Mouse (Mus musculus) MEL (cell line): ENCODE data around the gene Vash2.
A peak's percentile ranks its signal among the peaks of the same experiment; 100 is the strongest.

ENCODE experiments used
- CTCF ChIP-seq, 3 experiments: IDR thresholded peaks in 2 of 3; conservative IDR thresholded peaks in 1 of 3; 2 replicates each; pipeline ENCODE4 v1.5.1; 2011 to 2012; ENCODE audit warnings: low read length in 3 of 3, low read depth in 2 of 3, mild to moderate bottlenecking in 2 of 3, improper control_type of control experiment in 1 of 3, inconsistent platforms in 1 of 3, mixed read lengths in 1 of 3, moderate library complexity in 1 of 3; ENCODE audit not compliant: control insufficient read depth in 1 of 3, insufficient read depth in 1 of 3, poor library complexity in 1 of 3, severe bottlenecking in 1 of 3
- EP300 ChIP-seq, 2 experiments: IDR thresholded peaks; 2 replicates each; pipeline ENCODE4 v1.6.1; 2011; ENCODE audit warnings: improper control_type of control experiment in 2 of 2, low read length in 2 of 2, low read depth in 1 of 2, mild to moderate bottlenecking in 1 of 2
- ETS1 ChIP-seq: IDR thresholded peaks from 2 replicates; pipeline ENCODE4 v1.6.1; 2012; ENCODE audit warnings: low read depth, mild to moderate bottlenecking, inconsistent platforms, low read length, improper control_type of control experiment, moderate library complexity
- GABPA ChIP-seq: IDR thresholded peaks from 2 replicates; pipeline ENCODE4 v1.6.1; 2012; ENCODE audit warnings: low read depth, mild to moderate bottlenecking, inconsistent platforms, low read length, improper control_type of control experiment, moderate library complexity
- GATA1 ChIP-seq: IDR thresholded peaks from 2 replicates; pipeline ENCODE4 v1.6.1; 2011; ENCODE audit warnings: low read depth, low read length, improper control_type of control experiment
- HCFC1 ChIP-seq: IDR thresholded peaks from 2 replicates; pipeline ENCODE4 v1.6.1; 2012; ENCODE audit warnings: low read depth, mild to moderate bottlenecking, inconsistent platforms, low read length, improper control_type of control experiment, moderate library complexity
- MXI1 ChIP-seq: IDR thresholded peaks from 2 replicates; pipeline ENCODE4 v1.6.1; 2011; ENCODE audit warnings: mild to moderate bottlenecking, low read depth, low read length, improper control_type of control experiment
- NELFE ChIP-seq: IDR thresholded peaks from 2 replicates; pipeline ENCODE4 v1.6.1; 2011; ENCODE audit warnings: low read depth, low read length, improper control_type of control experiment
- POLR2A ChIP-seq, 2 experiments: IDR thresholded peaks; 2 replicates each; pipeline ENCODE4 v1.6.1; 2011 to 2012; ENCODE audit warnings: low read length in 2 of 2, mild to moderate bottlenecking in 2 of 2, control low read depth in 1 of 2, improper control_type of control experiment in 1 of 2, low read depth in 1 of 2, moderate library complexity in 1 of 2; ENCODE audit not compliant: control insufficient read depth in 1 of 2, insufficient read depth in 1 of 2, poor library complexity in 1 of 2
- POLR2AphosphoS2 ChIP-seq: IDR thresholded peaks from 2 replicates; pipeline ENCODE4 v1.6.1; 2011; ENCODE audit warnings: low read length, improper control_type of control experiment
- RCOR1 ChIP-seq: IDR thresholded peaks from 2 replicates; pipeline ENCODE4 v1.6.1; 2012; ENCODE audit warnings: low read depth, mild to moderate bottlenecking, inconsistent platforms, low read length, improper control_type of control experiment
- ZMIZ1 ChIP-seq: IDR thresholded peaks from 2 replicates; pipeline ENCODE4 v1.6.1; 2012; ENCODE audit warnings: low read depth, mild to moderate bottlenecking, inconsistent platforms, low read length, improper control_type of control experiment, moderate library complexity

- TF ChIP-seq POLR2A (IDR thresholded peaks at IDR 0.05; ENCODE audit: control insufficient read depth in 1 of 2, insufficient read depth in 1 of 2, low read depth in 1 of 2, low read length in 2 of 2, poor library complexity in 1 of 2) (no peak), CTCF (IDR thresholded peaks at IDR 0.05 in 2 of 3, conservative IDR thresholded peaks at IDR 0.05 in 1 of 3; ENCODE audit: control insufficient read depth in 1 of 3, insufficient read depth in 1 of 3, low read depth in 2 of 3, low read length in 3 of 3, poor library complexity in 1 of 3, severe bottlenecking in 1 of 3) (no peak), POLR2AphosphoS2 (no peak), GATA1 (no peak), NELFE (peak; percentile 1; the same call in 1 of the 2 replicates), EP300 (IDR thresholded peaks at IDR 0.05; ENCODE audit: low read depth in 1 of 2, low read length in 2 of 2) (no peak), HCFC1 (no peak), RCOR1 (no peak), GABPA (no peak), MXI1 (no peak), ZMIZ1 (no peak), ETS1 (no peak)
Observed at GRCm38 (mm10) chr1:190978001-190978400, 1.1 kb downstream of the Vash2 start.
